Mouse (Mus musculus) spleen, adult 2 months (tissue): ENCODE measurements around the gene Ttc41.

Experiments
- CTCF ChIP-seq: fragments of 200-500 bp; IDR thresholded peaks from 2 replicates; pipeline ENCODE4 v1.5.1; 2011; ENCODE audit warnings: mild to moderate bottlenecking, inconsistent platforms; ENCODE audit not compliant: insufficient read depth, insufficient read length, insufficient replicate concordance; ENCODE audit errors: extremely low read depth
- POLR2A ChIP-seq: fragments of 200-500 bp; IDR thresholded peaks from 2 replicates; pipeline ENCODE4 v1.6.1; 2011; ENCODE audit warnings: low read depth, low read length, inconsistent platforms

- TF ChIP-seq CTCF (no peak), POLR2A (peak; percentile 97)
These were observed at the start of gene Ttc41, which contains the start of gene Hsp90b1 for GRCm38 (mm10) chr10:86705318-86705921.
